Mouse (Mus musculus) heart, embryonic 11.5 days (tissue): ENCODE data around the gene Enthd1. TPM values are rescaled to one million over a fixed set of nuclear protein-coding genes. Genes with fewer than 3 reads are reported as not detected.

Source experiments
- ATAC-seq: fragments of 200-750 bp; cut with Nextera tagmentation; replicated peaks from 2 replicates; pipeline ENCODE4 v1.8.0; 2017; ENCODE audit warnings: moderate library complexity; ENCODE audit not compliant: insufficient number of reproducible peaks, low FRiP score, low TSS enrichment
- H3K27ac ChIP-seq: fragments of 300-500 bp; sonication (generic); 2 replicates; pipeline ENCODE4 v1.5.1; 2014; ENCODE audit warnings: mild to moderate bottlenecking, low read depth, low read length
- H3K27me3 ChIP-seq: fragments of 300-500 bp; sonication (generic); 2 replicates; pipeline ENCODE4 v1.6.1; 2014; ENCODE audit warnings: mild to moderate bottlenecking, low read length, mixed read lengths; ENCODE audit not compliant: control insufficient read depth, insufficient read depth
- H3K36me3 ChIP-seq: fragments of 300-500 bp; sonication (generic); 2 replicates; pipeline ENCODE4 v1.6.1; 2014; ENCODE audit warnings: mild to moderate bottlenecking, low read length, moderate library complexity, mixed read lengths; ENCODE audit not compliant: control insufficient read depth, insufficient read depth
- H3K4me1 ChIP-seq: fragments of 300-500 bp; sonication (generic); 2 replicates; pipeline ENCODE4 v1.6.1; 2014; ENCODE audit warnings: low read length; ENCODE audit not compliant: control insufficient read depth, insufficient read depth
- H3K4me2 ChIP-seq: fragments of 300-500 bp; sonication (generic); 2 replicates; pipeline ENCODE4 v1.6.1; 2014; ENCODE audit warnings: mild to moderate bottlenecking, moderate library complexity
- H3K4me3 ChIP-seq: fragments of 300-500 bp; sonication (generic); 2 replicates; pipeline ENCODE4 v1.5.1; 2014; ENCODE audit warnings: low read depth, low read length
- H3K9ac ChIP-seq: fragments of 300-500 bp; sonication (generic); 2 replicates; pipeline ENCODE4 v1.6.1; 2014; ENCODE audit warnings: mild to moderate bottlenecking, low read depth, low read length, moderate library complexity
- H3K9me3 ChIP-seq: fragments of 300-500 bp; sonication (generic); replicated peaks from 2 replicates; pipeline ENCODE4 v1.6.1; 2016; ENCODE audit warnings: low read length; ENCODE audit not compliant: control insufficient read depth
- WGBS: fragments of 180-500 bp; shearing (Covaris S2); extraction: QIAGEN DNeasy Blood & Tissue Kit; methylation state at CpG from one replicate; pipeline ENCODE4 v1.1.7; 2014; ENCODE audit not compliant: insufficient replicate concordance; 5-methylcytosine and 5-hydroxymethylcytosine counted together
- polyA plus RNA-seq: library from polyadenylated mRNA; unstranded; fragments of >200 nt; fragmentation: Nextera tagmentation; extraction: Ambion mirVana; gene quantifications from 2 replicates; pipeline ENCODE4 v1.2.1, GENCODE M21; 2014

The Enthd1 gene
- polyA plus RNA-seq, 1 experiment from 2014 or later = not detected

GRCm38 (mm10) chr15:80538075-80538474 lies 26.9 kb downstream of the Enthd1 start:
- H3K27ac ChIP-seq = no peak overlapping the region
- H3K9me3 ChIP-seq = no peaks in the 10 kb centered on the region
- no peak overlapping the region for H3K4me2 ChIP-seq
- H3K36me3 ChIP-seq = no peaks in the 10 kb centered on the region
- 83% methylated on average over 2 of the region's 2 CpGs for WGBS
- H3K4me3 ChIP-seq = no peak overlapping the region
- no peak for ATAC-seq
- H3K27me3 ChIP-seq = no peaks in the 10 kb centered on the region
- H3K4me1 ChIP-seq = peaks cover 5% of the 10 kb centered on the region; the same call in 1 of the 2 replicates
- no peak overlapping the region for H3K9ac ChIP-seq

GRCm38 (mm10) chr15:80536051-80536450 lies 28.9 kb downstream of the Enthd1 start:
- 70% methylated on average over 2 of the region's 2 CpGs for WGBS
- Histone ChIP-seq H3K36me3 (no peaks in the 10 kb centered on the region), H3K9me3 (no peaks in the 10 kb centered on the region), H3K4me1 (peaks cover 16% of the 10 kb centered on the region), H3K27ac (no peak overlapping the region), H3K9ac (no peak overlapping the region), H3K27me3 (no peaks in the 10 kb centered on the region), H3K4me2 (no peak overlapping the region), H3K4me3 (no peak overlapping the region)
- no peak for ATAC-seq

GRCm38 (mm10) chr15:80533274-80533673 lies 31.7 kb downstream of the Enthd1 start:
- WGBS = 54% methylated on average over 6 of the region's 6 CpGs
- no peaks in the 10 kb centered on the region for H3K27me3 ChIP-seq
- no peak overlapping the region for H3K9ac ChIP-seq
- H3K4me1 ChIP-seq = peaks cover 16% of the 10 kb centered on the region
- H3K27ac ChIP-seq = no peak overlapping the region
- no peak overlapping the region for H3K4me3 ChIP-seq
- H3K4me2 ChIP-seq = no peak overlapping the region
- no peaks in the 10 kb centered on the region for H3K36me3 ChIP-seq
- no peak for ATAC-seq
- no peaks in the 10 kb centered on the region for H3K9me3 ChIP-seq

GRCm38 (mm10) chr15:80532281-80533072 lies 32.5 kb downstream of the Enthd1 start:
- WGBS = 53% methylated on average over 8 of the region's 8 CpGs

GRCm38 (mm10) chr15:80531026-80531425 lies 33.9 kb downstream of the Enthd1 start:
- 59% methylated on average over 9 of the region's 9 CpGs for WGBS
- no peak for ATAC-seq

More at GRCm38 (mm10) chr15:80532281-80533072, 32.5 kb downstream of the Enthd1 start:
- peak; percentile 67 for ATAC-seq
- Histone ChIP-seq H3K4me3 (no peak overlapping the region), H3K27me3 (no peaks in the 10 kb centered on the region), H3K27ac (peak overlapping the region; percentile 57), H3K36me3 (no peaks in the 10 kb centered on the region), H3K4me1 (peaks cover 16% of the 10 kb centered on the region), H3K4me2 (no peak overlapping the region), H3K9me3 (no peaks in the 10 kb centered on the region), H3K9ac (no peak overlapping the region)

GRCm38 (mm10) chr15:80529955-80530869 lies 34.7 kb downstream of the Enthd1 start:
- no peak overlapping the region for H3K4me3 ChIP-seq
- H3K9me3 ChIP-seq = no peaks in the 10 kb centered on the region
- no peaks in the 10 kb centered on the region for H3K36me3 ChIP-seq
- H3K4me2 ChIP-seq = no peak overlapping the region
- 52% methylated on average over 20 of the region's 20 CpGs for WGBS
- H3K27me3 ChIP-seq = no peaks in the 10 kb centered on the region
- H3K9ac ChIP-seq = no peak overlapping the region
- no peak overlapping the region for H3K27ac ChIP-seq
- H3K4me1 ChIP-seq = peaks cover 16% of the 10 kb centered on the region
- ATAC-seq = no peak

More at GRCm38 (mm10) chr15:80531026-80531425, 33.9 kb downstream of the Enthd1 start:
- no peaks in the 10 kb centered on the region for H3K9me3 ChIP-seq
- H3K9ac ChIP-seq = no peak overlapping the region
- H3K27me3 ChIP-seq = no peaks in the 10 kb centered on the region
- H3K4me2 ChIP-seq = no peak overlapping the region
- no peaks in the 10 kb centered on the region for H3K36me3 ChIP-seq
- no peak overlapping the region for H3K27ac ChIP-seq
- peaks cover 16% of the 10 kb centered on the region for H3K4me1 ChIP-seq
- no peak overlapping the region for H3K4me3 ChIP-seq

- H3K27me3 ChIP-seq = no peaks in the 10 kb centered on the region
- no peak overlapping the region for H3K9ac ChIP-seq
- H3K9me3 ChIP-seq = no peaks in the 10 kb centered on the region
- no peak for ATAC-seq
- H3K27ac ChIP-seq = no peak overlapping the region
- no peak overlapping the region for H3K4me2 ChIP-seq
- H3K36me3 ChIP-seq = no peaks in the 10 kb centered on the region
- H3K4me1 ChIP-seq = peaks cover 12% of the 10 kb centered on the region
- 34% methylated on average over 10 of the region's 10 CpGs for WGBS
- no peak overlapping the region for H3K4me3 ChIP-seq
Observed at GRCm38 (mm10) chr15:80521661-80522388, 43.1 kb downstream of the Enthd1 start.

GRCm38 (mm10) chr15:80519931-80520330 lies 45.0 kb downstream of the Enthd1 start:
- 94% methylated on average over 5 of the region's 5 CpGs for WGBS
- Histone ChIP-seq H3K27me3 (no peaks in the 10 kb centered on the region), H3K27ac (no peak overlapping the region), H3K9me3 (no peaks in the 10 kb centered on the region), H3K4me1 (peaks cover 12% of the 10 kb centered on the region), H3K4me2 (no peak overlapping the region), H3K9ac (no peak overlapping the region), H3K4me3 (no peak overlapping the region), H3K36me3 (no peaks in the 10 kb centered on the region)
- ATAC-seq = no peak
